Mouse (Mus musculus) heart, postnatal 36 days (tissue): ENCODE measurements around the gene Ikzf4. TPM values are rescaled to one million over a fixed set of nuclear protein-coding genes. Genes with fewer than 3 reads are reported as not detected.

ENCODE experiments used
- microRNA-seq, 2 experiments: library from miRNA; unstranded; fragments of <30 nt; microRNA quantifications; one replicate each; pipeline ENCODE4 v1.2.0; 2021; ENCODE audit warnings: borderline number of aligned reads in 2 of 2
- total RNA-seq, 2 experiments: library from RNA; stranded (reverse); gene quantifications; 2 replicates each; pipeline ENCODE4 v1.2.3; 2021

Ikzf4 gene
- total RNA-seq, 2 experiments from 2014 or later: 0.62 to 0.69 TPM

Small RNA genes within 50 kb of the gene (microRNA-seq; reads per million reads assigned to microRNA genes)
- gene Mir6917: 0 reads per million in 2 experiments

Other genes with a start within 250 kb of the Ikzf4 start
- gene Slc39a5, start 244.8 kb downstream of the Ikzf4 start, total RNA-seq: not detected
- 10 to 100 TPM; 44.6 to 49.6 TPM for gene Nabp2, start 234.5 kb downstream of the Ikzf4 start, total RNA-seq
- 10 to 100 TPM; 16.3 to 18.3 TPM for gene Rnf41, start 234.3 kb downstream of the Ikzf4 start, total RNA-seq
- gene Smarcc2, start 186.7 kb downstream of the Ikzf4 start, total RNA-seq: 10 to 100 TPM; 79.8 to 82.7 TPM
- gene Myl6, start 151.8 kb downstream of the Ikzf4 start, total RNA-seq: 100 to 1,000 TPM; 267 to 286 TPM
- 1 to 10 TPM; 2.8 to 3.2 TPM for gene Myl6b, start 147.3 kb downstream of the Ikzf4 start, total RNA-seq
- 10 to 100 TPM; 19.3 TPM for gene Esyt1, start 120.1 kb downstream of the Ikzf4 start, total RNA-seq
- 1 to 10 TPM; 7.2 to 8.8 TPM for gene Zc3h10, start 98.2 kb downstream of the Ikzf4 start, total RNA-seq
- gene Rpl41, start 96.7 kb downstream of the Ikzf4 start, total RNA-seq: 1,000 to 10,000 TPM; 1,509 to 1,535 TPM
- gene Pa2g4, start 80.0 kb downstream of the Ikzf4 start, total RNA-seq: 10 to 100 TPM; 43.4 to 50.5 TPM
- gene Erbb3, start 56.3 kb downstream of the Ikzf4 start, total RNA-seq: 1 to 10 TPM; 8.9 to 9.2 TPM
- 100 to 1,000 TPM; 246 to 289 TPM for gene Rps26, start 19.2 kb downstream of the Ikzf4 start, total RNA-seq
- 10 to 100 TPM; 23.7 to 27.0 TPM for gene Suox, start 28.1 kb upstream of the Ikzf4 start, total RNA-seq
- gene Rab5b, start 50.3 kb upstream of the Ikzf4 start, total RNA-seq: 10 to 100 TPM; 80.8 to 81.1 TPM
- under 1 TPM; 0.46 to 0.50 TPM for gene Pmel, start 58.2 kb upstream of the Ikzf4 start, total RNA-seq
- 10 to 100 TPM; 13.8 to 13.9 TPM for gene Cdk2, start 59.0 kb upstream of the Ikzf4 start, total RNA-seq
- 10 to 100 TPM; 11.5 to 12.8 TPM for gene Dgka, start 98.9 kb upstream of the Ikzf4 start, total RNA-seq
- 1 to 10 TPM; 7.8 to 9.7 TPM for gene Pym1, start 101.9 kb upstream of the Ikzf4 start, total RNA-seq
- gene Mmp19, start 144.9 kb upstream of the Ikzf4 start, total RNA-seq: 1 to 10 TPM; 3.5 to 4.0 TPM
- gene Dnajc14, start 158.1 kb upstream of the Ikzf4 start, total RNA-seq: 10 to 100 TPM; 32.8 to 36.4 TPM
- gene Tmem198b, start 158.4 kb upstream of the Ikzf4 start, total RNA-seq: 1 to 10 TPM; 6.8 to 7.0 TPM
- gene Sarnp, start 171.3 kb upstream of the Ikzf4 start, total RNA-seq: 10 to 100 TPM; 38.0 to 39.1 TPM
- gene Ormdl2, start 175.7 kb upstream of the Ikzf4 start, total RNA-seq: 1 to 10 TPM; 7.9 to 8.0 TPM
- 1 to 10 TPM; 1.9 to 2.8 TPM for gene Gdf11, start 245.7 kb upstream of the Ikzf4 start, total RNA-seq